Mouse (Mus musculus): ENCODE data around the gene Carns1. TPM values are rescaled to one million over a fixed set of nuclear protein-coding genes. Genes with fewer than 3 reads are reported as not detected.

Gene Carns1
- polyA plus RNA-seq (2016; fragmentation: Nextera tagmentation; extraction: Ambion mirVana): 3.5 and 3.9 TPM in 2 replicates

DNA sequence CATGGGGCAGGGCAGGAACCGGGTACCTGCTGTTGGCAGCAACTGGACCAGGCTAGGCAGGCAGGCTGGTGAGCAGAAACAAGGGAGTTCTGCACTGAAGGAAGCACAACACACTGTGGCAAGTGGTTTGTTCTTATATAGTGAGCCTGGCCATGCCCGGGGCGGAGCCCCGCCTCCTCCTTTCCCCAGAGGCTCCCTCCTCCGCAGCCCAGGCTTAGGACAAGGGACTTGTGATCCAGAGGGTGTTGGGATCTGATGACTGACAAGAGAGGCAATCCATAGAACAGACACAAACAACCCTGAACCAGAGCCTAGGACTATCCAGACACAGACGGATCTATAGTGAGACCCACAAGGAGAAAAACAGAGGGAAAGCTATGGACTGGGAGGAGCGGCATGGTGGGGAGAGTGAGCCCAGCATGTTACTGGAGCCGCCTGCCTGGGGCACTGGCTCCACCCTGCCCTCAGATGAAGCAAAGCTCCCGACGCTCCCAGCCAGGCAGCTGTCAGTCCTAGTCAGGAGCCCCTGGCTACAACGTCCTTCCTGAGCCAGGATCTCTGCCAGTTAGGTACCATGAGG is at the start of gene Carns1:
Carns1 (minus strand) TSS at position 112 of the 580 bp plus-strand sequence.
- peaks cover 34% of the 10 kb centered on the region for H3K4me1 ChIP-seq (replicated peaks)
- H3K9me3 ChIP-seq: no peaks in the 10 kb centered on the region
- peaks cover 16% of the 10 kb centered on the region for H3K27me3 ChIP-seq (ENCODE audit: insufficient read depth, poor library complexity, severe bottlenecking)
- WGBS: 5% methylated on average over 11 of the region's 11 CpGs
- DNase-seq (ENCODE audit: low spot score): no peak
- peak within 1 kb of the TSS; percentile 73 for H3K27ac ChIP-seq
- peak within 1 kb of the TSS; percentile 39 for H3K4me3 ChIP-seq
- H3K36me3 ChIP-seq: no peaks in the 10 kb centered on the region

DNA sequence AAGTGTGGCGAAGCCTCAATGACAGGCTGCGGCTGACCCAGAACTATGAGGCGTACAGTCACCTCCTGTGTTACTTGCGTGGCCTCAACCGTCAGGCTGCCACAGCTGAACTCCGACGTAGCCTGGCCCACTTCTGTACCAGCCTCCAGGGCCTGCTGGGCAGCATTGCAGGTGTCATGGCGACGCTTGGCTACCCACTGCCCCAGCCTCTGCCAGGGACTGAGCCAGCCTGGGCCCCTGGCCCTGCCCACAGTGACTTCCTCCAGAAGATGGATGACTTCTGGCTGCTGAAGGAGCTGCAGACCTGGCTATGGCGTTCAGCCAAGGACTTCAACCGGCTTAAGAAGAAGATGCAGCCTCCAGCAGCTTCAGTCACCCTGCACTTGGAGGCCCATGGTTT is 46.9 kb upstream of the Carns1 start:
- Histone ChIP-seq H3K4me3 (no peak overlapping the region), H3K9me3 (no peaks in the 10 kb centered on the region), H3K36me3 (no peaks in the 10 kb centered on the region), H3K27ac (no peak overlapping the region), H3K27me3 (ENCODE audit: insufficient read depth, poor library complexity, severe bottlenecking) (peaks cover 45% of the 10 kb centered on the region), H3K4me1 (replicated peaks) (peaks cover 14% of the 10 kb centered on the region)
- WGBS: 88% methylated on average over 11 of the region's 11 CpGs
- DNase-seq (ENCODE audit: low spot score): no peak

DNA sequence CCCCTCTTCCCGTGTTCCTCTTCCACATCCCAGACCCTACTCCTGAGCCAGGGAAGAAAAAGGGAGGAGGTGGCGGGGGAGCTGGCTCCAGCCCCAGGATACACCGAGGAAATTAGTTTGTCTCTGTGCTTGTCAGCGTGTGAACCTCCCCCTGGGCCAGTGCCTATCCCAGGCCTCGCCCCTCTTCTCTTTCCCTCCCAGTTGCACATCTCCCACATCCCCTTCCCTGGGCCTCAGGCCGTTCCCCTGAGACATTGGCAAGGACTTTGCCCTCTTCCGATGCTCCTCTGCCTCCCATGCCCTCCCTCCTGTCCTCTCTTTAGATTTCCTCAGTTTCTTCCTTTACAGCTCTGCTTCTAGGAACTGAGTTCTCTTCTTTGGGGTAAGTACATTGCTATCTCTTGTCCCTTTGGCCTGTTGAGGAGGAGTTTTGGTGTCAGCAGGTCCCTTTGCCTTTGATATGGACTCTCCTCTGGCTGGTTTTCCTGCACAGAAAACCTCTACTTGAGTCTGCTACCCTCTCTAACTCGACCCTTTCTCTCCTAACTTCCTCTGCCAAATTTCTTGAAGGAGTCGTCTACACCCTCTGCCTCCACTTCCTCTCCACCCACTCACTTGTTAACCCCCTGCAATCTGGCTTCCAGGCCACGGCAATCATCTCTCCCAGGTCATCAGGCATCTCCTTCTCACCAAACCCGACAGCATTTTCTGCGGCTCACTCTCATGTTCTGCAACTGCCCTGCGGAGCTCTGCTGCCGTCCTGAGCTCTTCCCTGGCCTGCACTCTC is 45.9 kb upstream of the Carns1 start:
- Histone ChIP-seq H3K27me3 (ENCODE audit: insufficient read depth, poor library complexity, severe bottlenecking) (peaks cover 49% of the 10 kb centered on the region), H3K9me3 (no peaks in the 10 kb centered on the region), H3K27ac (no peak overlapping the region), H3K36me3 (no peaks in the 10 kb centered on the region), H3K4me1 (replicated peaks) (peaks cover 24% of the 10 kb centered on the region), H3K4me3 (no peak overlapping the region)
- 43% methylated on average over 14 of the region's 14 CpGs for WGBS
- DNase-seq (ENCODE audit: low spot score): no peak

DNA sequence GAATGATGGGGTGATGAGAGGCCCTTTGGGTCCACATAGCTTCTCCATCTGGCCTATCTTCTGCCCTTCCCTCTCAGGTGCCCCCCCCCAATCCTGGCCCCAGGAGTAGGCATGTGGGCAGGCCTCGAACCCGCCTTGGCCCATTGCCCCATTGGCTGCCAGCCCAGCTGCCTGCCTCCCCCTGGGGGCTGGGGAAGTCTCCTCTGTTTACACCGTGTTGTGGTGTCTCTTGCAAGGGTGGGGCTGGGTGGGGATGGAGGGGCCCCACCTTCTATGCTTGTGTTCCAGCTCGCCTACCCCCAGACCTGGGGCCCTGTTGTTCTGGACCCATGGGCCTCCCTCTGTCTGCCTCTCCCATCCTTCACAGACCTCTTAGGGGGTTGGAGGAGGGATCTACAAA is 45.1 kb upstream of the Carns1 start:
- Histone ChIP-seq H3K36me3 (no peaks in the 10 kb centered on the region), H3K4me1 (replicated peaks) (peaks cover 32% of the 10 kb centered on the region), H3K4me3 (no peak overlapping the region), H3K9me3 (no peaks in the 10 kb centered on the region), H3K27ac (no peak overlapping the region), H3K27me3 (ENCODE audit: insufficient read depth, poor library complexity, severe bottlenecking) (peaks cover 53% of the 10 kb centered on the region)
- 68% methylated on average over 4 of the region's 4 CpGs for WGBS
- no peak for DNase-seq (ENCODE audit: low spot score)

DNA sequence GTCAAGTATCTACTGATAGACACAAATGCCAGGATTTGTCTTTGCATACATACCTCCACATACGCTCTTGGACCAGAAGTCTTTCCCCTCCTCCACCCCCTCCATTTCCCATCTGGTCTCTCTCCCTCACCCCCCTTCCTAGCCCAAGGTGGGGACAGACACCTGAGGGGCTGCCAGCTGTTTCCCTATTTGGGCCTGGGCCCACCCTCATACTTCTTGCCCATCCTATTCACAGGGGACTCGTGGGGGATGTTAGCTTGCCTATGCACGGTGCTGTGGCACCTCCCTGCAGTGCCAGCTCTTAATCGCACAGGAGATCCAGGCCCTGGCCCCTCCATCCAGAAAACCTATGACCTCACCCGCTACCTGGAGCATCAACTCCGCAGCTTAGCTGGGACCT is 44.7 kb upstream of the Carns1 start:
- peaks cover 37% of the 10 kb centered on the region for H3K4me1 ChIP-seq (replicated peaks)
- H3K4me3 ChIP-seq: no peak overlapping the region
- peaks cover 58% of the 10 kb centered on the region for H3K27me3 ChIP-seq (ENCODE audit: insufficient read depth, poor library complexity, severe bottlenecking)
- H3K36me3 ChIP-seq: no peaks in the 10 kb centered on the region
- no peak overlapping the region for H3K27ac ChIP-seq
- no peak for DNase-seq (ENCODE audit: low spot score)
- 83% methylated on average over 6 of the region's 6 CpGs for WGBS
- no peaks in the 10 kb centered on the region for H3K9me3 ChIP-seq

DNA sequence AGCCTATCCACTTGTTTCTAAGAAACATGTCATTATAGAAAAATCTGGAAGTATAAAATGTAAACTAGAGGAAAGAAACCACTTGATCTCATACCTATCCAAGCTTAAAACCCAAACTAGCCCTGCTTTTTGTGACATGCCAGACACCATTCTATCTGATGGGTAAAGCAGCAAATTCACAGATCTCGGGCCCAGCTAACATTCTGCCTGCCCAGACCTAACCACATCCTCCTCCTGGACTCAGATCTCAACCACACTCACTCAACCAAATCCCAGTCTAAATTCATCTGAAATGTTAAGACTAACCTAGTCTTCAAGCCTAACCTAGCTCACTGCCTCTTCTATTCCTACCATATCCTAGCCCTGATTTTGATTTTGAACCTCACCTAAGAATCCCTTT is 43.5 kb upstream of the Carns1 start:
- peaks cover 70% of the 10 kb centered on the region for H3K27me3 ChIP-seq (ENCODE audit: insufficient read depth, poor library complexity, severe bottlenecking)
- no peaks in the 10 kb centered on the region for H3K36me3 ChIP-seq
- WGBS: 74% methylated on average over 1 of the region's 1 CpGs
- no peak overlapping the region for H3K27ac ChIP-seq
- H3K4me3 ChIP-seq: no peak overlapping the region
- peaks cover 48% of the 10 kb centered on the region for H3K4me1 ChIP-seq (replicated peaks)
- H3K9me3 ChIP-seq: no peaks in the 10 kb centered on the region
- no peak for DNase-seq (ENCODE audit: low spot score)

DNA sequence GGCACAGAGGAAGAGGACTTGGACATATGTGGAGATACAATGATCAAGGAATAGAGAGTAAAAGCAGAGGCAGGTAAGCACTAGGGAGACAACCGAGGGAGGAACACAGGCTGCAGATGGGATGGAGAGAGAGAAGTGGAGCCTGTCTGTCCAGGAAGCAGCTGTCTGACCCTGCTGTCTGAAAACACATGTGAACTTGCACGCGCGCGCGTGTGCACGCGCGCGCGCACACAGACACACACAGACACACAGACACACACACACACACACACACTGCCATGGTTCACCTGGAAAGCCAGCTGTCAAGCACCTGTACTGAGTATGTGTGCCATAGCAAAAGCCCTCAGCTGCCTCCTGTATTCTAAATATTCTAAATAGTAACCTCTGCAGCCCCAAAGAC is 43.0 kb upstream of the Carns1 start:
- H3K9me3 ChIP-seq: no peaks in the 10 kb centered on the region
- peaks cover 53% of the 10 kb centered on the region for H3K4me1 ChIP-seq (replicated peaks)
- WGBS: 93% methylated on average over 11 of the region's 11 CpGs
- DNase-seq (ENCODE audit: low spot score): no peak
- H3K4me3 ChIP-seq: no peak overlapping the region
- H3K36me3 ChIP-seq: no peaks in the 10 kb centered on the region
- H3K27me3 ChIP-seq (ENCODE audit: insufficient read depth, poor library complexity, severe bottlenecking): peaks cover 75% of the 10 kb centered on the region
- H3K27ac ChIP-seq: no peak overlapping the region

DNA sequence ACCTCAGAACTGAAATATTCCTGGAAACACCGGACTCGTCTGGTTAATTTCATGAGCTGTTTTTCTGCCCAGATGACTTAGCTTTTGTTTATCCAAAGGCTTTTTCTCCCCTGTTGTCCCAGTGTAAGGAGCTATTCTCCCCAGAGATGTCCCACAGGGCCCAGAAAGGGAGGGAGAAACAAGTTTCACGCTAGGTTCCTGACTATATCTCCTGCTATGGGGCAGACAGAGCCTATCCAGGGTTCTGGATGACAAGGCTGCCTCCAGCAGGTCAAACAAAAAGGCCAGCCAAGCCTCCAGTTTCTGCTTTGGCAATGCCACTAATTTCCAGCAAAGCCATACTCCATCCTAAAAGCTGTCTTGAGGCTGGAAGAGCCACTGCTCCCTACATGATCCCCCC is 42.6 kb upstream of the Carns1 start:
- no peaks in the 10 kb centered on the region for H3K36me3 ChIP-seq
- H3K9me3 ChIP-seq: no peaks in the 10 kb centered on the region
- H3K27me3 ChIP-seq (ENCODE audit: insufficient read depth, poor library complexity, severe bottlenecking): peaks cover 79% of the 10 kb centered on the region
- DNase-seq (ENCODE audit: low spot score): no peak
- no peak overlapping the region for H3K27ac ChIP-seq
- H3K4me1 ChIP-seq (replicated peaks): peaks cover 57% of the 10 kb centered on the region
- WGBS: 48% methylated on average over 3 of the region's 3 CpGs
- no peak overlapping the region for H3K4me3 ChIP-seq

DNA sequence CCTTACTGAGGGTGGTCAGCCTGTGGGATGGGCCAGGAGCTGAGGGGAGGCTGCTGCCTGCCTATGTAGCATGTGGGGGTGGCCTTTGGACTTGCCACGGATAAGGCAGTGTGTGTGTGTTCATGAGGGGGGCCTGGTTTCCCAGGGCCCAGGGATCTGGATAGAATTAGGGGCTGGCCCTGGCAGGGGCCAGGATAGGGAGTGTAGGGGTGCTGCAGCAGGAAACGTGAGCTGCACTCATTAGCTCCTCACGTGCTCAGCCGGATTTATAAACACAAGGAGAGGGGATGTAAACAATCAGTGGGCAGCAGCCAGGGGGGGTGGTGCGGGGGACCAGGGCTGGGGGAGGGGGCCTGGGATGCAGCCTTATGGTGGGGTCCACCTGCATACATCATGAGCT is 41.9 kb upstream of the Carns1 start:
- no peak for DNase-seq (ENCODE audit: low spot score)
- H3K27me3 ChIP-seq (ENCODE audit: insufficient read depth, poor library complexity, severe bottlenecking): peaks cover 84% of the 10 kb centered on the region
- H3K9me3 ChIP-seq: no peaks in the 10 kb centered on the region
- no peaks in the 10 kb centered on the region for H3K36me3 ChIP-seq
- 15% methylated on average over 5 of the region's 5 CpGs for WGBS
- no peak overlapping the region for H3K27ac ChIP-seq
- peaks cover 59% of the 10 kb centered on the region for H3K4me1 ChIP-seq (replicated peaks)
- no peak overlapping the region for H3K4me3 ChIP-seq

DNA sequence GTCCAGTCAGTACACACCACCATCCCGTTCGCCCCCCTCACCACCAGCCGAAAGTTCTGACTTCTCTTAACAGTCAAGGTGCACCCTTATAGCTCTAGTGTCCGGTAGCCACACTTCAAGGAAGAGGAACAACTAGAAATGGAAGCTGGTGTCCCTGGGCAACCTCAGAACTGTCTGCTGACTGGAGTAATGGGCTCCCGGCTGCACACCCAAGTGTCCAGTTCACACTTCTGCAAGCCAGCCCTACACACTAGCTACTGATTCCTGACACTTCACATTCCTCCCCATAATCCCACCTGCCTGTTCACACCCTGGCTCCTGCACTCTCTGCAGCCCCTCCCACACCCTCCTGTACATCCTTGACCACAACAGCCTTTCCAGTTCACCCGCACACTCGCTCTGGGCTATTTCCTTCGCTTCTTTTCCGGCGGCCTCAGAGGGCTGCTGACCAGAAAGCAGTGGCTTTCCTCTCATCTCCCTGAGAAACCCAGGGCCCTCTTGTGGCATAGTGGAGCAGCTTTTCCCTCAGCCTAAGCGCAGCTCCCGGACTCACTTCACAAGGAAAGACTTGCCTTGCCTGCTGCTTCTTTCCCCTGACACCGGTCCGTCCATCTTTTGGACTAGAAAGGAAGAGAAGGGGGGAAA is 40.9 kb upstream of the Carns1 start:
- H3K27ac ChIP-seq: no peak overlapping the region
- H3K36me3 ChIP-seq: no peaks in the 10 kb centered on the region
- 19% methylated on average over 14 of the region's 14 CpGs for WGBS
- H3K9me3 ChIP-seq: no peaks in the 10 kb centered on the region
- peak; percentile 51 for DNase-seq (ENCODE audit: low spot score)
- H3K4me3 ChIP-seq: peak overlapping the region; percentile 70; the same call in 1 of the 2 replicates
- H3K27me3 ChIP-seq (ENCODE audit: insufficient read depth, poor library complexity, severe bottlenecking): peaks cover 87% of the 10 kb centered on the region
- H3K4me1 ChIP-seq (replicated peaks): peaks cover 67% of the 10 kb centered on the region

DNA sequence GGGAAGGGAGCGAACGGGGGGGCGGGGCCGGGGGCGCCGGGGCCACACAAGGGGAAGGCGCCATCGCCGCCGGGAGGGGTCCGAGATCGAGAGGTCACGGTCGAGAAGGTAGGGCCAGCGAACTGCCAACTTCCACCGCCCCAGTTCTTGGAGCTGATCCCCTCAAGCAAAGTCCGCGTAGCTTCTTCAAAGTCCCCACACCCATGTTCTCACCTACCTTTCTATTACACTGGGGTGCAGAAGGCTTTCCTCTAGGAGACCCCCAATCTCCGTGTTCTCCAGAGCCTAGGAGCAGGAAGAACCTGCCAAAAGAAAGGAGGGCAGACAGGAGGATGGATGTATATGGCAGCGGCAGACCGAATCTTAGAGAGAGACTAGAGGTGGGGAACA is 40.2 kb upstream of the Carns1 start:
- H3K4me3 ChIP-seq: peak overlapping the region; percentile 70
- DNase-seq (ENCODE audit: low spot score): no peak
- peak overlapping the region; percentile 87 for H3K27ac ChIP-seq
- H3K27me3 ChIP-seq (ENCODE audit: insufficient read depth, poor library complexity, severe bottlenecking): peaks cover 93% of the 10 kb centered on the region
- H3K4me1 ChIP-seq (replicated peaks): peaks cover 62% of the 10 kb centered on the region
- 4% methylated on average over 16 of the region's 21 CpGs for WGBS
- no peaks in the 10 kb centered on the region for H3K36me3 ChIP-seq
- no peaks in the 10 kb centered on the region for H3K9me3 ChIP-seq

DNA sequence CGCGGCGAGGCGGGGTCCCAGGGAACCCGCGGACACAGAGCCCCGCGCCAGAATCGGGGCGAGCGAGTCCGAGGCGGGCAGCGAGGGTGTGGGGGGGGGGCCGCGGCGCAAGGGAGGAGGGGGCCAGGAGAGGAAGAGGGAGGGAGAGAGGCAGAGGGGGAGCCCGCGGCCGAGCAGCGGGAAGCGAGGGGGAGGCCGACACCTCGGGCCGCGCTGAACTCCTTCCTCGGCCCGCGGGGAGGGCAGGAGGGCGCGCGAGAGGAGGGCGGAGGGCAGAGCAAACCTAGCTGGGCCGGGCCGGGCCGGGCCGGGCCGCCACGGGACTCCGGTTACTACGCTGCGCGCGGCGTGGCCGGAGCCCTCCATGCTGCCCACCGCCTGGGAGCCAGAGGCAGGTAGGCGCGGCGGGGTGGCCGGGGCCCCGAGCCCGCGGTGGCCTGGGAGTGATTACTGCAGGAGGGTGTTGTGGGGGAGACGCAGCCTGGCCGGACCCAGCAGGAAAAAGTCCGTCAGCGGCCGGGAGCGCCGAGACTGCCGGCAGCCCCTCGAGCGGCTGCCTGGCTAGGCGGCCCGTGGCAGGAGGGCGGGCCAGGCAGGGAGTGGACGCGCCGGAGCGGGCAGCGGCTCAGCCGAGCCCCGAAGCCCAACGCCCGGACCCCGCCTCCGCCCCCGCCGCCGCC is 39.6 kb upstream of the Carns1 start:
- peak overlapping the region; percentile 87 for H3K27ac ChIP-seq
- peaks cover 62% of the 10 kb centered on the region for H3K4me1 ChIP-seq (replicated peaks)
- H3K36me3 ChIP-seq: no peaks in the 10 kb centered on the region
- H3K27me3 ChIP-seq (ENCODE audit: insufficient read depth, poor library complexity, severe bottlenecking): peaks cover 92% of the 10 kb centered on the region
- H3K4me3 ChIP-seq: peak overlapping the region; percentile 70
- no peaks in the 10 kb centered on the region for H3K9me3 ChIP-seq
- peak; percentile 64 for DNase-seq (ENCODE audit: low spot score)
- under 1% methylated on average over 78 of the region's 81 CpGs for WGBS
